Mouse (Mus musculus) E14TG2a.4 (cell line): Measurements from ENCODE around the gene Bmp2k.

Source experiments
- CTCF ChIP-seq: conservative IDR thresholded peaks from 2 replicates; pipeline ENCODE4 v1.5.1; 2014; ENCODE audit warnings: low read length
- POU5F1 ChIP-seq: IDR thresholded peaks from 2 replicates; pipeline ENCODE4 v1.6.1; 2014; ENCODE audit warnings: low read length, borderline replicate concordance

GRCm38 (mm10) chr5:97085071-97085470, 87.6 kb downstream of the Bmp2k start:
- TF ChIP-seq CTCF (no peak), POU5F1 (no peak)
